In the genomic region with DNA sequence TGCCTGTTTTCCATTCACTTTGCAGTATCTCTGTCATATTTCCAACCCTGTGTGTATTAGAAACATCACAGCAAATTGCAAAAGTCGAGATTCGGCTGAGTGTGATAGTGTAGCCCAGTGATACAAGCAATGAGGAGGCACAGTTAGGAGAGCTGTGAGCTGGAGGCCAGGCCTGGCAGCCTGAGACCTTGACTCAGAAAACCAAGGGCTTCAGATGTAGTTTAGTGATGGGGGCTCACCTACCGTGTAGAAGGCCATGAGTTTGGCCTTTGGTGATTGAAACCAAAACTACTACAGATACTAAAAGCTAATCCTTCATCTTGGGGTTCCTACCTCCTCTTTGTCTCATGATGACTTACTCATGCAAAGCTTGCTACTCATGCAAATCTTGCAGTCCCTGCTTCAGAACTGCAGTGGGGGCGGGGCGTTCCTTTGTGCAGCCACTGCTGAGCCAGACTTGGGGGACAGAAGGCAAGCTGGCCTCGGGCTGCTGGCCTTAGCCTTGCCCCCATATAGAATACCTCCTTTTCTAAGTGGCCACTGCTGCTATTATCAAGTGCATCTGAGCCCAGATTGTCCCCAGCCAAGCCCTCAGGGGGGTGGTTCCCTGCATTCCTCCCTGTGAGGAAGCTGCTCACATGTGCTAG, we compare ENCODE assay signal across 1 mouse cellular context.
TF ChIP-seq lines count a peak whose summit lies in the region.

No protein-coding gene starts in this region.

TF ChIP-seq in CH12.LX, 34 proteins besides CTCF, POLR2A, EP300 and RAD21 (continued from another document):
- no peak for TF ChIP-seq ZC3H11A (IDR thresholded peaks at IDR 0.05; ENCODE audit: low read depth, low read length)
- no peak for TF ChIP-seq PAX5 (IDR thresholded peaks at IDR 0.05; ENCODE audit: low read length)
- TF ChIP-seq E2F4 (IDR thresholded peaks at IDR 0.05; ENCODE audit: insufficient replicate concordance, low read depth, low read length), result no peak
- TF ChIP-seq MYC (IDR thresholded peaks at IDR 0.05; ENCODE audit: low read depth, low read length), result peak; percentile 45; the same call in 1 of the 2 replicates
- TF ChIP-seq SIN3A (IDR thresholded peaks at IDR 0.05; ENCODE audit: low read length), result peak; percentile 43
- peak; percentile 91 for TF ChIP-seq IRF4 (IDR thresholded peaks at IDR 0.05; ENCODE audit: low read depth, low read length)
- TF ChIP-seq RCOR1 (conservative IDR thresholded peaks at IDR 0.05; ENCODE audit: low read depth, low read length), result 0 out of 2 replicates have a peak, but pooled peaks have one; percentile 42
- TF ChIP-seq ZMIZ1 (IDR thresholded peaks at IDR 0.05; ENCODE audit: low read depth, low read length), result peak; percentile 39; the same call in 1 of the 2 replicates
- peak; percentile 45; the same call in 1 of the 2 replicates for TF ChIP-seq MXI1 (IDR thresholded peaks at IDR 0.05; ENCODE audit: low read depth, low read length)
- no peak for TF ChIP-seq POLR2AphosphoS2 (IDR thresholded peaks at IDR 0.05; ENCODE audit: low read depth, low read length)
- TF ChIP-seq SMC3 (IDR thresholded peaks at IDR 0.05; ENCODE audit: low read depth, low read length), result 0 out of 2 replicates have a peak, but pooled peaks have one; percentile 19
- TF ChIP-seq NRF1 (IDR thresholded peaks at IDR 0.05; ENCODE audit: low read depth, low read length), result no peak
- TF ChIP-seq MAX (IDR thresholded peaks at IDR 0.05; ENCODE audit: low read length), result no peak
- peak; percentile 69 for TF ChIP-seq JUND (conservative IDR thresholded peaks at IDR 0.05; ENCODE audit: low read depth, low read length)
- TF ChIP-seq BHLHE40 (IDR thresholded peaks at IDR 0.05; ENCODE audit: low read depth, low read length), result peak; percentile 69
- no peak for TF ChIP-seq GABPA (IDR thresholded peaks at IDR 0.05; ENCODE audit: insufficient replicate concordance, low read depth, low read length)
- TF ChIP-seq CHD2 (IDR thresholded peaks at IDR 0.05; ENCODE audit: low read length), result peak; percentile 87
- TF ChIP-seq ELF1 (IDR thresholded peaks at IDR 0.05; ENCODE audit: low read depth, low read length), result 0 out of 2 replicates have a peak, but pooled peaks have one; percentile 27
- TF ChIP-seq ETS1 (conservative IDR thresholded peaks at IDR 0.05; ENCODE audit: low read depth, low read length), result peak; percentile 76
- TF ChIP-seq CHD1 (IDR thresholded peaks at IDR 0.05; ENCODE audit: low read depth, low read length), result no peak
